Mouse (Mus musculus): ENCODE results near the gene Ush2a.

- TF ChIP-seq POLR2A (IDR thresholded peaks at IDR 0.05; ENCODE audit: insufficient read length, low read depth) (no peak), TCF12 (IDR thresholded peaks at IDR 0.05; ENCODE audit: insufficient read depth, poor library complexity, severe bottlenecking) (no peak), POLR2AphosphoS2 (IDR thresholded peaks at IDR 0.05; ENCODE audit: insufficient read length, low read depth) (no peak), MYOG (IDR thresholded peaks at IDR 0.05; ENCODE audit: control insufficient read depth in 1 of 3, insufficient read depth in 1 of 3, insufficient read length in 2 of 3, low read depth in 2 of 3) (no peak), E2F4 (IDR thresholded peaks at IDR 0.05; ENCODE audit: insufficient read depth) (no peak), MYOD1 (IDR thresholded peaks at IDR 0.05; ENCODE audit: control insufficient read depth in 1 of 3, insufficient read length in 2 of 3, low read depth in 2 of 3) (no peak), USF1 (IDR thresholded peaks at IDR 0.05; ENCODE audit: low read depth) (no peak), MAX (IDR thresholded peaks at IDR 0.05; ENCODE audit: low read depth) (no peak)
Measured at GRCm38 (mm10) chr1:188951091-188951490, 689.3 kb downstream of the Ush2a start.

Measured in myocyte (in vitro differentiated cells).